Mouse (Mus musculus): ENCODE data around the gene Ypel2.
"Not testable (repeated sequence)": the region's sequence is repeated elsewhere in the genome, so short reads cannot be mapped to it uniquely, and the experiment has no call there.

The Ypel2 gene

DNA sequence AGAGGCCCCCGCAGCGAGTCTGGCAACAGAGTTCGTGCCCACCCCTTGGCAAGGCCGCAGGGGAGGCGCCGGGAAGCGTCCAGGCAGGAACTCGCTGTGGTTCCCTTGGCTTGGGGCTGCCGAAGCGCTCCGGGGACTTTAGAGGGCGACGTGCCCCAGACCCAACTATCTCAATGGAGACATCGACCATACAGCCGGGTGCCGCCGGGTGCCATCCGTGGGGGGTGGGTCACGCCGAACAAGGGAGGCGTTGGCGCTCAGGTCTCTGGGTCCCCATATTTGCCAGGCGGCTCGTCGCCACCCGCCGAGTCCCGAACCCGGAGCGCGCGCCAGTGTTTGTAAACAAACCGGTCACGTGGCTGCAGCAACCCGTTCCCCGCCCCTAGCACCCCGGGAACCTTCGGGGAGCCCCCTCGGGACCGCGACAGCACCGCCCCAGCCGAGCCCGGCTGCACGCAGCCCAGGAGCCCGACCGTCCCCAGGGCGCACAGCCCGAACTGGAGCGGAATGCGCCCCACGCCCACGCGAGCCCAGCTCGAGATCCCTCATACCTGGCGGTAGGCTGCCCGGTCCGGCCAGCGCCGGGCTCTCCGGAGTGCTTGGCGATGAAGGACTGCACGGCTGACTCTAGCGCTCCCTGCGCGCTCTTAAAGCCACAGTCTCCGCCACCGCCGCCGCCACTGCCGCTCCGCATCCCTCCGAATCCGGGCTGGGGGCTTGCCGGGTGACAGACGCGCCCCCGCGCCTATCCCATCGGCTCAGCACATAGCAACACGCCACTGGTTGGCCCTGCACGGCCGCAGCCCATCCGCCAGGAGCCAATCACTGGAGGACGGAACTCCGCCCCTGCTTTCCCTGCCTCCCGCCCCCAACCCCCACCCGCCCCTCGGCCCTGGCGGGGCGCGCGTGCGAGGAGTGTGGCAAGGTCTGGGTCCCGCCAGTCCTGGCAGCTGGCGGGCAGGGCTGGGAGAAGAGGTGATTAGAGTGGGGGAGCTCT lies at the start of gene Ypel2:
Ypel2 (minus strand) TSS at position 667 of the 997 bp plus-strand sequence.
- DNase-seq (ENCODE audit: low spot score) = peak; percentile 95

DNA sequence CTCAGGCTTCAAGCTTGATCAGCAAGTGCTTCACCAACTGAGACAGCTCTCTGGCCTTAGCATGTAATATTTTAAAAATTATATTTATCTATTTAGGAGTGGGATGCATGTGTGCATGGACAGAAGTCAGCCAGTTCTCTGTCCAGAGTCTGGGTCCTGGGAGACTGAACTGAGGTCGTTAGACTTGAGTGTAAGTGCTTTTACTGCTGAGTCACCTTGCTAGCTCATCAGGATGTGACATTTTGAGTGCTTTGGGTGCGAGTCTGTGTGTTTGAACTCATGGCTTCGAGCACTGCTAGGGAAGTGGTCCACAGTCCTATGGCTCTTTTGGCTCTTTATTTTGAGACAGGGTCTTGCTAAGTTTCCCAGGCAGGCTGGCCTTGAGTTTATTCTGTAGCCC lies 49.5 kb upstream of the Ypel2 start:
- no peak for DNase-seq (ENCODE audit: low spot score)

DNA sequence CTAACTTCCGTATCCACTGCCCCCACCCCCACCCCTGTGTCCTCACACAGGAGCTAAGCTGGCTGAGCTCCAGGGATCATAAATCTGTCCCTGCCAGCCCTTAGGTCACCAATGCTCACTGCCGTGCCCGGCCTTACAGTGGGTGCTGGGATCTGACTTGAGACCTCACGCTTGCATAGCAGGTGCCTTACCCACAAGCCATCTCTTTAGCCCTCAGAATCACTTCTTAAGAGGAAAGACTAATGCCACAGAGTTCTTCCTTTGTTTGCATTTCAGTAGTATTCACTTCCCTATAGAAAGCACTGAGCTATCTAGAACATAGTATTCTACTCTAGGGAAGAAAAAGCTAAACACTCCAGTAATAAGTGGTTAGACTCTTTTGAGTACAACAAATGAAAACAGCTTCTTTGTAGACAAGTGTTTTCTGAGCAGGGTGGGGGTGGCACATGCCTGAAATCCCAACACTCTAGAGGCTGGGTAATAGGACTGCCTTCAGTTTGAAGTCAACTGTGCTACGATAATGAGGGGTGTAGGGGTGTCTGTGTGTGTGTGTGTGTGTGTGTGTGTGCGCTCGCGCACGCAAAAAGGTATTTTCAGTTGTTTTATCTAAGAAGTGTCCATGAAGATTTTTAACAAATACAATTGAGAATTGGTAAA lies 45.9 kb upstream of the Ypel2 start:
- no peak for DNase-seq (ENCODE audit: low spot score)

DNA sequence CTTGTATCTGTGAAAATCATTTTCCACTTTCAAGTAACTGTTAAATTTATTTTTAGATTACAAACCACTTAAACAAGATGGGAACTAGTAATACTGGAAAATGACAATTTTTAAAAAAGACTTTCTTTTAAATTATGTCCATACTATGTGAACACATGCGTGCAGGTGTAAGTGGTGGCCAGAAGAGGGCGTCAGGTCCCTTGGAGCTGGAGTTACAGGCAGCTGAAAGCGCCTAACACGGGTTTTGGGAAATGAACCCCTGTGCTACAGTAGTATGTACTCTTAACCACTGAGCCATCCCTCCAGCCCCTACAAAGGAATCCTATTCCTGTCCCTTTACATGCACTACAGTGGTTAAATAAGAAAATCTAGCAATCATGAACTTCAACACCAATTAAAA lies 42.7 kb upstream of the Ypel2 start:
- DNase-seq (ENCODE audit: low spot score) = no peak

DNA sequence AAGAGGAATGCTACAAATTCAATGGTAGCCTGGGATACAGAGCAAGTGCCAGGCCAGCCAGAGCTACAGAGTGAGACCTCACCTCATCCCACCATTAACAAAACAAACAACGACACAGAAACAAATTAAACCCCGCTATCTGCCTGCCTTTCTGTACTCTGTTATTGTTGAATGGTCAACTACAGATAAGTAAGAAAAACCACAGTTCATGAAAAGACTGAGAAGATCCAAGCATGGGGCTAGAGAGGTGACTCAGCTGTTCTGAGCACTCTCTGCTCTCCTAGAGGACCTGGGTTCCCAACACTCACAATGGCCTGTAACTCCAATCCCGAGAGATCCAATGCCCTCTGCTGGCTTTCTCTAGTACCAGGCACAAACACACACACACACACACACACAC lies 34.7 kb upstream of the Ypel2 start:
- DNase-seq (ENCODE audit: low spot score) = no peak

DNA sequence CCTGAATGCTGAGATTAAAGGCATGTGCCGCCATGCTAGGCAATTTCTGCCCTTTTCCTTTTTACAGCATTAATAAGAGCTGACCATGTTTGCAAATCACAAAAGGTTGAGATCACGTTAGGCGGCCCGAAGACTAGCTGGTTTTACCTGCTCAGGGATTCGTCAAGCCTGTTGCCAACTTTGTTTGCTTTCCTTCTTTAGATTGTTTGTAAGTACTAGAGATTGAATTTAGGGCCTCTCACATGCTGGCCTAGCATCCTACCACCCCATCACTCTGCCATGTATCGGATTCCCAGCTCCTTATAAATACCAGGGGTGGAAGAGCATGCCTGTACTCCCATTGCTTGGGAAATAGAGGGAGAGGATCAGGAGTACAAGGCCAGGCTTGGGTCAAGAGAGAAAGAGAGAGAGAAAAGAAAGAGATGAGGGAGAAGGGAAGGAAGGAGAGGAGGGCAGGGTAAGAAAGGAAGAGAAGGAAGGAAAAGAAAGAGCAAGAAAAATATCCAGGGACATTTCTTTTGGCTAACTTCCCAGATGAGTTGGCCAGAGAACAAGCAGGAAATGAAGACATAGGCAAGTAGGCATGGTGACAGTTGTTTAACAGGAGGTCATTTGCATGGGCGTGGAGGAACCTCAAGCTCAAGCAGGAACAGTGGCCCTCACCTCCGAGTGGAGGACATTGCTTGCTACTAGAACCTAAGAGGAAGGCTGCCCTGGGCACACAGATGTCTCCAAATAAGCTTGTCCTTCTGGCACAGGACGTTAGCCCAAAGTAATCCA lies 32.8 kb upstream of the Ypel2 start:
- no peak for DNase-seq (ENCODE audit: low spot score)

DNA sequence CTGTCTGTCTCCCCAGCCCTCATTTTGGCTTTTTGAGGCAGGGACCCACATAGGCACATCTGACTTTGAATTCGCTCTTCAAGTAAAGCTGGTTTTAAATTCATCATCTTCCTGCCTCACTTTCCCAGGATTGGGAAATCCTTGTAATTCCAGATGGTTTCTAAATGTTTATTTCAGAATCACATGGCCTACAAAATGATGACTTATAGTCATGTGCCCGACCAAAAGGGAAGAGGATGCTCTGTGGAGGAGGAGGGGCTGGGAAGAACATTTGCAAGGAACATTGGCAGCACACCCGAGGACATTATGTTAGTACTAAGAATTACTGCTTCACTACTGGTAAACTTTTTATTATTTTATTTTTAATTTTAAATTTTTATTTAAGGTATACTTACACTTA lies 31.8 kb upstream of the Ypel2 start:
- no peak for DNase-seq (ENCODE audit: low spot score)

DNA sequence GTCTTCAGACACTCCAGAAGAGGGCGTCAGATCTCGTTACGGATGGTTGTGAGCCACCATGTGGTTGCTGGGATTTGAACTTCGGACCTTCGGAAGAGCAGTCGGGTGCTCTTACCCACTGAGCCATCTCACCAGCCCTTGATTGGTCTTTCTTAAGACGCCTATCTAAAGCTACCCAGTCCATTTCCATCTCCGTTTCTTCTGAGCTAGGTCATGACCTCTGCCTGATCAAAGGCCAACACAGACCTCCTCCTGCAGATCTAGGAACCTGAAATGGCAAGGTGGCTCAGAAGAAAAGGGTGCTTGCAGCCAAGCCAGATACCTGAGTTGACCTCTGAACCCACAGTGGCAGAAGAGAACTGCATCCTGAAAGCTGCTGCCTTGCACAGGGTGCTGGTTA lies 29.7 kb upstream of the Ypel2 start:
- not testable (repeated sequence) for DNase-seq (ENCODE audit: low spot score)

DNA sequence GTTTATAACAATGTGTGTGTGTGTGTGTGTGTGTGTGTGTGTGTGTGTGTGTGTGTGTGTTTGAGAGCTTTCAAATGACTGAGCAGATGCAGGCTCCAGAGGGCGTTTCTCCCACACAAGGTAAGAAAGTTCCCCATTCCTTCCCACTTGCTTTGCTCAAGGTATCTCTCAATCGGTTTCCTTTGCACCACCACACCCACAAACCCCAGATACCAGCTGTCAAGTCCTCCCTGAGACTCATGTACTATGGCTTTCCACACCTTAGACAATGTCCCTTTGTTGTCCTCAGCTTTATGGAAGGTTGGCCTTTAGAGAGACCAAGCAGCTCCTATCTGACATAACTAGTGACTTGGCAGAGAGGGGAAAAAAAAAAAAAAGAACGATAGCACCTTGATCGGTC lies 29.3 kb upstream of the Ypel2 start:
- no peak for DNase-seq (ENCODE audit: low spot score)

DNA sequence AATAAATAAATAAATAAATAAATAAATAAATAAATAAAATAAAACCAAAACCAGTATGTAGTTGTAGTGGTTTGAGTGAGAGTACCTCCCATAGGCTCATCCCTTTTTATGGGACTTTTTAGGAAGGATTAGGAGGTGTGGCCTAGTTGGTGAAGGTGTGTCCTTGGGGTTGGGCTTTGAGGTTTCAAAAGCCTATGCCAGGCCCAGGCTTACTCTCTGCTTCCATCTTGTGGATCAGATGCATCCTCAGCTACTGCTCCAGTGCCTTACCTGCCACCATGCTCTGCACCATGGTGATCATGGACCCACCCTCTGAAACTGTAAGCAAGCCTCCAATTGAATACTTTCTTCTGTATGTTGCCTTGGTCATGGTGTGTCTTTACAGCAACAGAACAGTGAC lies 28.0 kb upstream of the Ypel2 start:
- no peak for DNase-seq (ENCODE audit: low spot score)

DNA sequence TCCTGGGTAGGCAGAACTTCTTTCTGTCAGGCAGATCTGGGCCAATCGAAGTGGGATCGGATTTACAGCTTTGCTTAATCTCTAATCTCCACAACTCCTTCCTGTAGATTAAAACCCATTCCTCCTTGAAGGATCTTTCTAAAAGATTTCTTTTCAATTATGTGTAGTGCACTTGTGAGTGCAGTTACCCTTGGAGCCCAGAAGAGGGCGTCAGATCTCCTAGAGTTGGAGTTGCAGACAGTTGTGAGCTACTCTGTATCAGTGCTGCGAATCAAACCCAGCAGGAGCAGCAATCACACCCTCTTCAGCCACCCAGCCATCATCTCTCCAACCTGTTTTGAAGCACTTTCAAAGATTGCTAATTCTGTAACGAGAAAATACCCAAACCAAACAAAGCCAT lies 26.9 kb upstream of the Ypel2 start:
- DNase-seq (ENCODE audit: low spot score) = no peak

DNA sequence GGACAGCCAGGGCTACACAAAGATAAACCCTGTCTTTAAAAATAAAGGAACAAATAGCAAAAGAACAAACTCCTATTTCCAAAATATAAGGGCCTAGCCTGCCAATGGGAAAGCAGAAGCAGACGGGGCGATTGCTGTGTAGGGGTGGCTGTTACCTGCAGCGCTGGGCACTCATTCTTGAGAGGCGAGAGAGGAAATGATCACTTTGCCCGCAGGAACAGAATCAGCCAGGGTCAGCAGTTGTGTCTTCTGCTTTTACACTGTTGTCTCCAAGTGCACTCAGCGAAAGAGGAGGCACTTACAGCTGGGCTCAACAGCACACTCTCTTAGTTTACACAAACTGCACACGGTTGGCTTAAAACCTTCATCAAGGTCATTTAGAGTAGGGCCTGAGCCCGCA lies 25.9 kb upstream of the Ypel2 start:
- no peak for DNase-seq (ENCODE audit: low spot score)

DNA sequence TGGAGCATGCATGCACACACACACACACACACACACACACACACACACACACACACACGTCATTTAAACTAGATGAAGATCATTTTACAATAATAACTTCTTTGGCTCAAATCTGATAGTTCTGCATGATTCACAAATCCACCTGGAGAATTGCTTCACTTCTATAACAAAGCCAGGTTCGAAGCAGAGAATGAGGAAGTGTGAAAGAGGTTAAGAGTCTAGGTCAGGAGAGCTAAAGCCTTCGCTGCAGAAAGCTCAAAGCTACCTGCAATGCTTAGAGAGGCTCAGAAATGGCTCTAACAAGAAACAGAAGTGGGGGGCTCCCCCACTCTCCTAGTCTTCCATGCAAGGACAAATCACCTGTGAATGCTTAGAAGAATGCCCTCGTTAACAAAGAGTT lies 24.6 kb upstream of the Ypel2 start:
- DNase-seq (ENCODE audit: low spot score) = no peak

DNA sequence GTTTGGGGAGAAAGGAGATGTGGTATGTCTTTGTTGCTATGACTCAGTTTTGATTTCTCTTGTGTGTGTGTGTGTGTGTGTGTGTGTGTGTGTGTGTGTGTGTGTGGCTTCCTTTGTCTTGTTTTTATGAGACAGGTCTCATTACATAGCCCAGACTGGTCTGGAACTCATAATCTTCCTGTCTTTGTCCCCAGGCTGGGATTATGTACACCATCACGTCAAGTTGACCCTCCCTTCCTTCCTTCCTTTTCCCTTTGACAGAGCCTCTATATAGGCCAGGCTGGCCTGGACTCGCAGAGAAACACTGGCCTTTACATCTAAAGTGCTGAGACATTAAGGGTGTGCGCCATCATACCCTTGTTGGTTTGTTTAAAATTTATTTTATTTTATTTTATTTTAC lies 22.2 kb upstream of the Ypel2 start:
- DNase-seq (ENCODE audit: low spot score) = no peak

DNA sequence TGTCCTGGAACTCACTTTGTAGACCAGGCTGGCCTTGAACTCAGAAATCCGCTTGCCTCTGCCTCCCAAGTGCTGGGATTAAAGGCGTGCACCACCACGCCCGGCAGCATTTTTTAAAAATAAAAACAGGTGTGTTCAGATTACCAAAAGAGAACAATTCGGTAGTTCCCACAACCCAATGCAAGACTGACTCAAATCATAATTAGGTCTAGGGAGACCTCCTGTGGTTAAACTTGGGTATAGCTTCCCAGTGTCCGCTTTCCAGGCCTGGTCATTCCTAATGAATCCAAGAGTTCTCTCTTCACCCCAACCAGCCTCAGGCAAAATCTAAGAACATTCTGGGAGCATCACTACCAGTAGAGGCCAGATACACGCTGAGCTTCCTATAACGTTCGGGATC lies 17.0 kb upstream of the Ypel2 start:
- peak; percentile 49 for DNase-seq (ENCODE audit: low spot score)

DNA sequence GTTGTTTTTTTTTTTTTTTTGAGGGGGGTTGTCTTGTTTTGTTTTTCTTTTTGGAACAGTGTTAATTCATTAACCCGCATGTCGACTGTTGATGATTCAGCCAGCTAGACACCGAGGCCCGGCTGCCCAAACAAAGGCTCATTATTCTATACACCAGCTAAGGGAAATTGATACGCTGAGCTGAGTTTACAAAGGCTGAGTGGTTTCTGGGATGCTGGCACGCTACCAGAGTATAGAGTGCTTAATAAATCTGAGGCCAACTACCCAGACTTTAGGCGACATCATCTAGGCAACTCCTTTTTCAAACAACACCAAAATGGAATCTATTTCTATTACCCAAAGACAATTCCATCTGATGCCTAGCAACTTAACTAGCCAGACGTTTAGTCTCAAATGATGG lies 13.9 kb upstream of the Ypel2 start:
- DNase-seq (ENCODE audit: low spot score) = no peak

DNA sequence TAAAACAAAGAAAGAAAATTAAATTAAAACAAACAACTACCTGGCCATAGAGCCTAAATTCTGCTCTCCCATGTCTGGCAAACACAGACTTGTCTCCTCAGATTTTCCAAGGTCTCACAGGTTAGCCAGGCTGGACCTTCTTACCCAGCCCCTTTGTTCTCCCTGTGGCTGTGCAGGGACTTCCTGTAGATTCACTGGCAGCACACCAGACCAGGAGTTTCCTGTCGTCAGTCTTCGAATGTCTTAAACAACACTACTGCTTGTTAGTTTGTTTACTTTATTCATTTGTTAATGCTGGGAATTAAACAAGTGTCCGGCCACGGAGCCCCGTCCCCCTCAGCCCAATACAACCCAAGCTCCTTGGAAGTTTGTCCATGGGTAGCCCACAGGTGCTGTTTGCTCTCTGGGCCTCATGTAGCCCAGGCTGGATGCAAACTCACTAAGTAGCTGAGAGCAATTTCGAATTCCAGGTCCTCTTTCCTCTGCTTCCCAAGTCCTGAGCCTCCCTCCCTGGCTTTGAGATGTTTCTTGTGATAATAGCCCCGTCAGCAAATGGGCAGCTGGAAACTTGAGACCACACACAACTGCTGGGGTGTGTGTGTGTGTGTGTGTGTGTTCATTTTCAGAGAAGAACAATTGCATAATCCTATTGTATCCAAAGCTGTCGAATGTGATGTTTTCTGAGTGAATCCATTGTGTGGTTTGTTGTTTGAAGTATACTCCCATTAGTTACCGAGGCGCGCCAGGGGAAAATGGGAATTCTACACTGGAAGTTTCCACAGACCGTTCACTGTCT lies 11.7 kb upstream of the Ypel2 start:
- no peak for DNase-seq (ENCODE audit: low spot score)

DNA sequence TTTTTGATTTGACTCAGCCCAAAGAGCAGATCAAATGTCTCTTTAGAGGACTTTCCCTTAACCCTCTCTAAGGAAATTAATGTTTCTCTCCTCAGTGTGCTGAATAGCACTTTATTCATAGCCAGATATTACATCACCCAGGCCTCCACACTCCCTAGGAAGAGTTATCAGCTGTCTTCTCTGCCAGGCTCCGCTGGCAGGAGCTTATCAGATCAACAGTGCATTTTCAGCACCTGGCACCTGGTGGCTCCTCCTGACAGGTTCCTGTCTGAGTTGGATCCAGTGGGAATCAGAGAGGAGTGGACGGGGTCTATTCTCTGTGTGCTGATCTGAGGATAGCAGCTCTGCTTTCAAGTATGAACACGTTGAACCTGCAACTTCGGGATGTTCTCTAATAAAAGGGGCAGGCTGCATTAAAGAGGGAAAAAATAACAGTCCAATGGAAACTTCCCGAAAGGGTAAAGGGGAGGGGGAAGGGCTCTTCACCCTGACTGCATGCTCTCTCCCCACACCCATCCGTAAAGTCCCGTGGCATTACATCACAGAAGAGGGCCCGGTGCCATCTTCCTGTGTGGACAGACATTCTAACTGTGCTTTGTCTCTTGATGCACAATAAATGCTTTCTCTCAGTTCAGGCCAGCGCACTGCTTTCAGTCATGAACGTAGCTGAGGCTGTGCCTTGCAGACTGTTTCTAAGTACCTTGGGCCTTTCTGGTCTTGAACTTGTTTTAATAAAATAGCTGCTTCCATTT lies 8.7 kb upstream of the Ypel2 start:
- DNase-seq (ENCODE audit: low spot score) = no peak

DNA sequence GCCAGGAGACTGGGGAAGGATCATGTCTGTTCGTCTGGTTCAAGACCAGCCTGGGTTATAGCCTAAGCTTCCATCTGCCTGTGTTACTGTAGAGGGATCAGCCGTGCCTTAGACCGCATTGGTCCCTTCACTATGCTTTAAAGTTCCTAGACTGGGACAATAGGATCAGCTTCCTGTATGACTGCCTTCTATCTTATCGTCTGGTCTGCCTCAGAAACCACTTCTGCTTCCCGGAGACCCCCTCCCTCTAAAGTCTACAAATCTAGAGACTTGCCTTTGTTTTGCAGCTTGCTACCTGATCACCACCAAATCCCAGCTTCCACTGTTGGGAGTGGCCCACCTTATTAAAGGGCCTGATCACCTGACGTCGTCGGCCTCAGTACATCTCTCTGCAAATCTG lies 7.7 kb upstream of the Ypel2 start:
- no peak for DNase-seq (ENCODE audit: low spot score)

DNA sequence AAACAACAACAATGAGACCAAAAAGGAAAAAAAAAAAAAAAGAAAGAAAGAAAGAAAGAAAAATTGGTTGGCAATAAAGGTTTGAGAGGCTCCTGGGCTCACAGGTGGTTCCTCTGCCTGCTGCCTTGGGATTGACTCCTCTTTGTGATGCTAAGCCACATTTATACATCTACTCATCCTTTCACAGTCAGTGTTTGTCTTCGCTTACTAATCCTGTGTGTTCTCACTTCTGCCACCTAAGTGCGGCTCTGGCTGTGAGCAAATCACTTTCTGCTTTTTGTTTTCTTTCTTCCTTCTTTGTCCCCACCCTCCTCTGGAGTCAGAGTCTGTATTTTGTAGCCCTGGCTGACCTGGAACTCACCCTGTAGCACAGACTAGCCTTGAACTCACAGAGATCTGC lies 2.8 kb upstream of the Ypel2 start:
- no peak for DNase-seq (ENCODE audit: low spot score)

DNA sequence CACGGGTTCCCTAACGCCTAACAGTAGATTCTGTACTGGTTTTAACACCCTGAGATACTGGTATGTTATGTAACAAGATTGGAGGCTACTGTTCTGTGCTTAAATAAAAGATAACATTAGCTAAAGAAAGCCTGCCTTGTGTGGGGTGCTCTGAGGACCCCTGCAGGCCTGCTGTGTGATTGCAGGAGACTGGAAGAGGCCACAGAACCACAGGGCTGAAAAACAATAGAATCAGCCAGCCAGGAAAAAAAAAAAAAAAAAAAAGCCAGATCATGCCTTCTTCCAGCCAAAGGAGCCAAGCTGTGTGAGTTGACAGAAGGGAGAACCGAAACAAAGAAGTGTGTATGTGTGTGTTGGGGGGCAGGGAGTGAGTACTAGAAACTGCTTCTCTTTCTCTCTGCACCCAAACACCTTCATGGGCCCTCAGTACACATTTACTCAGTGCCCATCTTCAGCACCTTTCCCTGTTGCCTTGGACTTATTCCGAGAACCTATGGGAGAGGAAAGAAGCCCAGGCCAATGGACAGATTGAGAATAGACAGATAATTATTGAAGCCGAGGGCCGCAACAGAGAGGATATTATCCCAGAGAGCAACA lies 2.2 kb upstream of the Ypel2 start:
- peak; percentile 59 for DNase-seq (ENCODE audit: low spot score)

Measured in testis, postnatal 10 days (tissue).